Mouse (Mus musculus): ENCODE measurements around the gene Espn. TPM values are rescaled to one million over a fixed set of nuclear protein-coding genes. Genes with fewer than 3 reads are reported as not detected.

The Espn gene
- total RNA-seq, 2 experiments from 2014 or later: 0.57 to 0.94 TPM

GRCm38 (mm10) chr4:152178916-152179705 lies 26.9 kb upstream of the Espn start:
- DNase-seq (ENCODE audit: low spot score in 2 of 2): no peak

GRCm38 (mm10) chr4:152178344-152178864 lies 26.2 kb upstream of the Espn start:
- peak in 1 of 2 experiments; percentile 51 for DNase-seq (ENCODE audit: low spot score in 2 of 2)

- peak; percentile 86 to 90 for DNase-seq (ENCODE audit: low spot score in 2 of 2)
These were observed 25.6 kb upstream of the Espn start, which contains the start of gene Acot7 for GRCm38 (mm10) chr4:152177537-152178343. Gene Acot7 (plus strand): TSS chr4:152178134.

- DNase-seq (ENCODE audit: low spot score in 2 of 2): no peak
These were observed 25.0 kb upstream of the Espn start for GRCm38 (mm10) chr4:152177174-152177536.

- DNase-seq (ENCODE audit: low spot score in 2 of 2): no peak
These were observed 24.5 kb upstream of the Espn start for GRCm38 (mm10) chr4:152176638-152177037.

GRCm38 (mm10) chr4:152173956-152174355 lies 21.8 kb upstream of the Espn start:
- no peak for DNase-seq (ENCODE audit: low spot score in 2 of 2)

GRCm38 (mm10) chr4:152173041-152173440 lies 20.9 kb upstream of the Espn start:
- DNase-seq (ENCODE audit: low spot score in 2 of 2): peak; percentile 75 to 86

GRCm38 (mm10) chr4:152171543-152171942 lies 19.4 kb upstream of the Espn start:
- no peak for DNase-seq (ENCODE audit: low spot score in 2 of 2)

- DNase-seq (ENCODE audit: low spot score in 2 of 2): no peak
These were observed 18.1 kb upstream of the Espn start for GRCm38 (mm10) chr4:152170286-152170685.

GRCm38 (mm10) chr4:152169103-152169502 lies 16.9 kb upstream of the Espn start:
- no peak for DNase-seq (ENCODE audit: low spot score in 2 of 2)

GRCm38 (mm10) chr4:152168052-152168451 lies 15.9 kb upstream of the Espn start:
- no peak for DNase-seq (ENCODE audit: low spot score in 2 of 2)

- DNase-seq (ENCODE audit: low spot score in 2 of 2): peak; percentile 60 to 65
These were observed 13.1 kb upstream of the Espn start for GRCm38 (mm10) chr4:152165036-152165931.

GRCm38 (mm10) chr4:152162748-152163147 lies 10.6 kb upstream of the Espn start:
- no peak for DNase-seq (ENCODE audit: low spot score in 2 of 2)

GRCm38 (mm10) chr4:152161601-152162000 lies 9.4 kb upstream of the Espn start:
- DNase-seq (ENCODE audit: low spot score in 2 of 2): no peak

- no peak for DNase-seq (ENCODE audit: low spot score in 2 of 2)
These were observed 8.6 kb upstream of the Espn start for GRCm38 (mm10) chr4:152160748-152161147.

- DNase-seq (ENCODE audit: low spot score in 2 of 2): no peak
These were observed 7.1 kb upstream of the Espn start for GRCm38 (mm10) chr4:152159285-152159678.

- DNase-seq (ENCODE audit: low spot score in 2 of 2): no peak
These were observed 6.6 kb upstream of the Espn start, which contains the start of gene Hes2 for GRCm38 (mm10) chr4:152158585-152159284. Gene Hes2 (plus strand): TSS chr4:152158867.

GRCm38 (mm10) chr4:152157779-152158584 lies 5.8 kb upstream of the Espn start:
- peak in 1 of 2 experiments; percentile 40 for DNase-seq (ENCODE audit: low spot score in 2 of 2)

- DNase-seq (ENCODE audit: low spot score in 2 of 2): no peak
These were observed 2.8 kb upstream of the Espn start for GRCm38 (mm10) chr4:152155019-152155418.

Measured in layer of hippocampus, postnatal 14 days (tissue).